Mouse (Mus musculus): ENCODE measurements around the gene Dusp6. TPM values are rescaled to one million over a fixed set of nuclear protein-coding genes. Genes with fewer than 3 reads are reported as not detected.

Gene Dusp6
- total RNA-seq, 2 experiments from 2014 or later, result 64.9 to 66.7 TPM

DNA sequence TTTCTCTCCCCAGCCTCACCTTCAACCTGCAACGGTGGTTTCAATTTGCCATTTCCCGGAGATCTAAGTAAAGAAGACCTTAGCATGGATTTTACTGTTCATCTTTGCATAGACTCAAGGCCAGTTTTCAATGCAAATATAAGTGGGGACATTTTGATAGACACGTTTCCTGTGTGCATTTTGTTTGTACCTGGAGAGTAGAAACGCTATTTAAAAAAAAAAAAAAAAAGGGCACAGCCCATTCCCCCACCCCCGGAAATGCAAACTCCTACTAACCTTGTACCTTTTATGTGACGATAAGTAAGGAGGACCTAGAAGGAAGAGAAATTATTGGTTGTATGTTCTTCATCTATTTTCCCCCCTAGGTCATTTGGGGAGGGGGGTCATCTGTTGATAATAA is 24.2 kb downstream of the Dusp6 start:
- DNase-seq (ENCODE audit: low spot score in 2 of 2), result no peak
- TF ChIP-seq CTCF (conservative IDR thresholded peaks at IDR 0.05), result no peak
- Histone ChIP-seq H3K4me3 (no peak overlapping the region), H3K27ac (no peak overlapping the region)

DNA sequence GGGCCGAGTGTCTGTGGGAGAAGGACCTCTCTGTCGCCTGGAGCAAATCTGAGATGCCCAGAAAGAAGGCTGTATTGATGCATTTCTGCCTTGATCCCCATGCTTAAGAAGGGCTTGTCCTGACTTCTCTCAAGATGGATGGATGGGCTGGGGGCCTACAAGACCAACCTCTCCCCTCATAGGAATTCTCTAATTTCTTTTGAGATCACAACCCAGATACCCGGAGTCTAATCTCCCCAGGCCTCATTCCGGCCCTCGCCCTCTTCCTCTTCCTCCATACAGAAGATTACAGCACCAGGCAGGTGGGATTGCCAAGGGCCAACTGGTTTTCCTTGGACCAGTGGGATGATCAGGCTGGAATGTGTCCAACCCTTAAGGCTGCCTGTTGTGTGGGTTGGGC is 26.1 kb downstream of the Dusp6 start:
- TF ChIP-seq CTCF (conservative IDR thresholded peaks at IDR 0.05), result no peak
- H3K4me3 ChIP-seq, result no peak overlapping the region
- DNase-seq (ENCODE audit: low spot score in 2 of 2), result no peak
- H3K27ac ChIP-seq, result no peak overlapping the region

DNA sequence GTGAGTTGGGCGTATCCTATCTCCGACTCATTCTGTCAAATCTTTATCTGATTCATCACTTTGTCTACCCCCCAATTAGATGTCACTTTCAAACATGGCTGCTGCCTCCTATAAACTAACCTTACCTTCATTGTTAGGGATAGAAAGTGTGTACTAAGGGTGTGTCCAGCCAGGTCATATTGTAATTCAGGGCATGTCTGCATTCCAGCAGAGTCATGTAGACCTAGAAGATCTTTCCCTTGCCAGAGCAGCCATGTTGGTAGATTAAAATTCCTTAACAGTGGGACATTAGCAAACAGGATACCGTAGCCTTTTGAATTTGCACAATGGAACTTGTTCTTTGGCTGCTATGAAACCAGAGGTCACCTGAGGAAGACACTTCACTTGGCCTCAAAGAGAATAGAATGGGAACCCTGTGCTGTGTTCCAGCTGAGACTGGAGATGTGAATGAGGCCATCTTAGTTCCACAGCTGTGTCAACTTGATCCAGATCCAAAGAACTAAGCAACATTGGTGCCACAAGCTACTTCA is 30.1 kb downstream of the Dusp6 start:
- no peak for DNase-seq (ENCODE audit: low spot score in 2 of 2)
- no peak for TF ChIP-seq CTCF (conservative IDR thresholded peaks at IDR 0.05)
- Histone ChIP-seq H3K4me3 (no peak overlapping the region), H3K27ac (no peak overlapping the region)

DNA sequence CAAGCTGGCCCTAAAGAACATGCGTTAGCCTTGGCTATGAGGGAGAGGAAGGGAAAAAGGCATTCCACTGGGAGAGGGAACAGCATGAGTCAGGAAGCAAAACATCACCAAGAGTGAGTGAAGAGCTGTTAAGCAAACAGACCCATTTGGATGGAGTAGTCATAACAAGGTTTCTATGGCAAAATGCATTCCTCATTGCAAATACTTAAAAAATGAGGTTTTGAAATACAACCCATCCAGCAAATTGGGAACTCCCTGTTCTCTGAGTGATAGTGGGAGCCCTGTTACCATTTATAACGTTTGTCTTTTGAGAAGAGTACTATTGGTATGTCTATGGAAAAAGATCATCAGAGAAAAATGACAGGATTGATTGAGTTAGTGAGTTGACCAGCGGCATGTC is 34.7 kb downstream of the Dusp6 start:
- Histone ChIP-seq H3K27ac (no peak overlapping the region), H3K4me3 (no peak overlapping the region)
- TF ChIP-seq CTCF (conservative IDR thresholded peaks at IDR 0.05), result no peak

DNA sequence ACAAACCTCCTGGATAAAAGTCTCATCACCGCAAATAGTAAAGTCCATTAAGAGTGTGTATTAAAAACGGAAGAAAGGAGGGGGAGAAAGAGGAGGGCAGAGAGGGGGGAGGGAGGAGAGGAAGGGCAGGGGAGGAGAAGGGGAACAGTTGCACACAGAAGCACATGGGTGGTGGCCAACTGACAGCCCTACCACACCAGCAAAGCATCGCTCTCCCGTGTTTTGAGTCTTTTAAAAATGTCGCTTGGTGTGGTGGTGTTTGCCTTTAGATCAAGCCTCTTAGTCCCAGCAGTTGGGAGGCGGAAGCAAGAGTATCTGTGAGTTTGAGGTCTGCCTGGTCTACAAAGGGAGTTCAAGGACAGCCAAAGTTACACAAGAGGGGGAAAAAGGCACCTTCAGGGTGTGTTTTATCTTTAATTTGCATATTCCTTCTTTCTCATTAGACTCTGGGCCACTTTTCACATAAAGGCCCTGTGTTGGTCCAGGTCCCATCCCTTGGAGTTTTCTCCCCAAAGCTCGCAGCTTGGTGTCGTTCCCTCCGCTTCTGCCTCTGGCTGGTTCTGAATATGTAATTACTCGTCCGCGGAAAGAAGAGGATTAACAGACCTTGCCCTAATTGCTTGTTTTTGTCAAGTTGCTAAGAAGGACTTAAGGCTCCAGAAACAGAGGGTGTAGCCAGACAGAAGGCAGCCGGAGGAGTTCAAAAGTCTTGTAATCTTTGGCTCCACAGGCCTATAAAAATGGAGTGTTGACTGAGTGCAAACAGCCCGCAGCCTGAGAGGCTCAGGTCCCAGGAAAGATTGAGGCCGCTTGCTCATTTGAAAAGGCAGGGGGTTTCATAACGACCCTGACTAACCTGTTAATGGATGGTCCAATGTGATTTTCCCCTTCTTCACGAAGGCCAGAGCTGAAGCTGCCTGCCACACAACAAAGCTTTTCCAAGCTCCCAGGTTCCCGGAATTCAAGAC is 35.6 kb downstream of the Dusp6 start:
- H3K27ac ChIP-seq, result no peak overlapping the region
- TF ChIP-seq CTCF (conservative IDR thresholded peaks at IDR 0.05), result no peak
- no peak for DNase-seq (ENCODE audit: low spot score in 2 of 2)
- no peak overlapping the region for H3K4me3 ChIP-seq

More for the DNA sequence above, 34.7 kb downstream of the Dusp6 start:
- DNase-seq (ENCODE audit: low spot score in 2 of 2), result no peak

DNA sequence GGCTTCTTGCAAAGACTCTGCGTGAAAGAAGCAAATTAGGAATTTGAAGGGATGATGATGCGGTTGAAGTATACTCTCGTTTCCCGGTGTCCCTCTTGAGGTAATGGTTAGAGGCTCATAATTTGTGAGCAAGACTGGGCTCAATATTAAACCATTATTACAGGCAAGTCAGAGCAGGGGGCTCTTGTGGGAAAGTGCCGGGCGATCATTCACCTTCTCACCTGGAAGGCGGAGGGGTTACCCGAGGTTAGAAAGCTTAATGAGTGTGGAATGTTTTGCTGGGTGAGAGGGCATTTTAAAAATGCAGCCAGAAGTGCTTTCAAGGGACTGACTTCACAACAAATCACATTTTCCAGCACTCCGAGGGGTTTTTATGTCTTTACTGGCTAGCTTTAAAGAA is 36.3 kb downstream of the Dusp6 start:
- no peak overlapping the region for H3K27ac ChIP-seq
- no peak for TF ChIP-seq CTCF (conservative IDR thresholded peaks at IDR 0.05)
- no peak overlapping the region for H3K4me3 ChIP-seq
- no peak for DNase-seq (ENCODE audit: low spot score in 2 of 2)

DNA sequence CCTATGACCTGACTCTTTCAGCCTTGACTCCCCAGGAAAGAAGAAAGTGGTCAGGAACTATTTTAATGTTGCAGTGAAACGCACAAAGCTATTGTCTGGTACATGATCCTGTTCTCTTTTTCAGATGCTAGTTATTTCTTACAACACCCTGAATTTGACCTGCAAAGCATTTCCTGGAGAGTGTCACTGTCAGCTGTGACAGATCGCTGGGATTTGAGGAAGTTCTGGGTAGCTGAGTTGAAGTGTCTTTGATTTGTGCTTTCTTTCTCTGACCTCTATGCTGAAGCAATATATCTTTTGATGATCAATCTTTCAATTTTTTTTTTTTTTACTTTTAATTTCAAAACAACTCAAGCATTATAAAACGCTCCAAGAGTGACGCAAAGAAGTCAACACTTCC is 39.0 kb downstream of the Dusp6 start:
- H3K27ac ChIP-seq, result no peak overlapping the region
- TF ChIP-seq CTCF (conservative IDR thresholded peaks at IDR 0.05), result no peak
- no peak overlapping the region for H3K4me3 ChIP-seq
- no peak for DNase-seq (ENCODE audit: low spot score in 2 of 2)

DNA sequence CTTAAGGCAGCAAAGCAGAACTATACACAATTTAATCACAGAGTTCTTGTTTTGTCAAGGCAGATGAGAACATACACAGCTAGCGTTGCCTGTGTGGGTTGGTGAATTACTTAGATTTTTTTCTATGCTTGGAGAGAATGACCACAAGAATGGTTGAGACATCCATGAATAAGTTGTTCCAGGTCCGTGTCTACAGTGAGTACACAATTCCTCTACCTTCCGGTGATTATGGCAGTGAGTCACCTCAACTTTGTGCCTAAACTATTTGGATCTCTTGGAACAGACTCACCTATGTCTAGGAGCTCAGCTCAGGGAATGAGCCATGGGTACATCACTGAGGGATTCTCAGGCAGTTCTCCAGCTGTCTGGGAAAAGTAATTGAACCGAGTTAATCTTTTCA is 45.8 kb downstream of the Dusp6 start:
- no peak for TF ChIP-seq CTCF (conservative IDR thresholded peaks at IDR 0.05)
- Histone ChIP-seq H3K4me3 (no peak overlapping the region), H3K27ac (no peak overlapping the region)
- no peak for DNase-seq (ENCODE audit: low spot score in 2 of 2)

DNA sequence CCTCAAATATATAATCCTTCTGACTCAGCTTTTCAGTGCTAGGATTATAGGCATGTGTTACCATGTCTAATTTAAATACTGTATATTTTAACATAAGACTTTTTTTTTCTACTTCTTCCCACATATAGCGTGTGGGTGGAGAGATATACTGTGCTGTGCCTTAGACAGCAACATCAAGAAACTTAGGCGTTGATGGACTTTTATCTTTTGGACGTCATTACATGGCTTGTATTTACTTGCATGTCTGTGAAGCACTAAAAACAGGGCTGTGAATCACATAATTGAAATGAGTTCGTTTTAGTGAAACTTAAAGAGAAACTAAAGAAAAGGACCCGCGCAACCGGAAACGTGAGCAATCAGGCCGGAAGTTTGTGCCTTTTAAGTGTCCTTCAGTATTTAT is 46.6 kb downstream of the Dusp6 start:
- Histone ChIP-seq H3K4me3 (no peak overlapping the region), H3K27ac (no peak overlapping the region)
- no peak for TF ChIP-seq CTCF (conservative IDR thresholded peaks at IDR 0.05)
- no peak for DNase-seq (ENCODE audit: low spot score in 2 of 2)

DNA sequence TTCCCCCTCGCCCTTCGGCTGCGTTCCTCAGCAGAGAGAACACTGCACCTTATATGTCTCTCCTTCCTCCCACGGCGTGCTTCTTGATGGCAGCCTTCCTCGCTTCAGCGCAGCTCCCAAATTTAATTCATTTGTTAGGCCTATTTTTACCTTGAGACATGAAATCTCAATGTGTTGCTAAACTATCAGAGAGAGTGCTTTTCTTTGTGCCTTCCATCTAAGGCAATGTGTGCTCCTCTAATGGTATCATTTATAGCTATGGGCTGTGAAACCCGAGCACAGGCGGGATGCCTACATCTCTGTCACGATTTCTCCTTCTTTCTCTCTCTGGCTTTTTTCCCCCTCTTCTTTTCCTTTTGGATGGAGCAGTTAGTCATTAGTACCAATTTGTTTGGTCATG is 47.2 kb downstream of the Dusp6 start:
- TF ChIP-seq CTCF (conservative IDR thresholded peaks at IDR 0.05), result no peak
- DNase-seq (ENCODE audit: low spot score in 2 of 2), result no peak
- no peak overlapping the region for H3K27ac ChIP-seq
- H3K4me3 ChIP-seq, result no peak overlapping the region

DNA sequence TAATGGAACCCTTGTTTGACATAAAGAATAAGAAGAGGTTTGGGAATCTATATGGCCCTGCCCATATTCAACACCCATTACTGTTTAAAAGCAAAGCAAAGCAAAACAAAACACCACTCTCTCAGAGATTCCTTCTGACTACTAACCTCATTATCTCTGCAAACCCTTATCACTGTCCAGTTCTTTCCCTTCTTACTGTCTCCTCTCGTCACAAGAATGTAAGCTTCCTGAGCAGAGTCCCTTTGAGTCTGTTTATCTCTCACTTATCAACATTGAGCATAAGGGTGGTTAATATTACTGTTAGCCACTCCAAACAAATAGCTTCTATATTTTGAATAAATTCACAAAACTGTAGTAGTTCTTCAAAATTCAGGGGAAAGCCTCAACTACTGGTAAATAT is 48.9 kb downstream of the Dusp6 start:
- DNase-seq (ENCODE audit: low spot score in 2 of 2), result no peak
- Histone ChIP-seq H3K27ac (no peak overlapping the region), H3K4me3 (no peak overlapping the region)
- TF ChIP-seq CTCF (conservative IDR thresholded peaks at IDR 0.05), result no peak

DNA sequence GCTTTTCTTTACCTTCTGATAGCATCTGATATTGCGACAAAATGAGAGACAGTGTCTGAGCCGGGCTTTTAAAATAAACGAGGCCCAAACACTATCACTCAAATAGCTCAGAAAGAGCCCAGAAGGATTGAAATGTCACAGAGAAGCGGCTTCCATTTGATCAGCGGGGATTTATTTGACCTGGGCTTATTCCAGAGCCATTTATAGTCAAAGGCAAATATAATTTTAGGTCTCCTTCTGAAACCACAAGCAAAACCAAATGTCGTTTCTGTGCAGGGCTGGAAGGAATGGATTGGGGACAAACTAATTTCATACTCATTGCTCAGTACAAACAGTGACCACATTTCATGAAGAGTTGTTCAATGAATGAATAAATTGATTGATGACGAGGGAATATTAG is 51.3 kb downstream of the Dusp6 start:
- DNase-seq (ENCODE audit: low spot score in 2 of 2), result no peak
- TF ChIP-seq CTCF (conservative IDR thresholded peaks at IDR 0.05), result no peak
- Histone ChIP-seq H3K27ac (no peak overlapping the region), H3K4me3 (no peak overlapping the region)

DNA sequence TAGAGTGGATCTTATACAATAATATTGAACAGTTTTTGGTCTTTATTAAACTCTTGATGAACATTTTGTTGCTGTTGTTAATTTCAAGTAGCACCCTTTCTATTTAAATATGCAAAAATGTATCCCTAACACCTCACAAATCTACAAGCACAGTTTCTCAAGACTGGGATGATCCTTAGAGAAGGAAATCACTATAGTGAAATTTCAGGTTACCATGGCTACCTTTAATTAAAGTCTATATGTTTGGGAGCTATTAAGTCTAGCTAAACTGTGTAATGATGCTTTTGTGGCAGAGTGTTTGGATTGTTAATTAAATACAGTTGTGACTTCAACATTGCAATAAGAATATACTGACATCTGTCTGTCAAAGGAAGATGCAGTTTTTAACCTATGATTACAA is 54.0 kb downstream of the Dusp6 start:
- H3K27ac ChIP-seq, result no peak overlapping the region
- no peak overlapping the region for H3K4me3 ChIP-seq
- no peak for DNase-seq (ENCODE audit: low spot score in 2 of 2)
- no peak for TF ChIP-seq CTCF (conservative IDR thresholded peaks at IDR 0.05)

Other genes starting within 250 kb of the Dusp6 start
- 1 to 10 TPM; 6.0 to 6.1 TPM for gene Poc1b, start 156.2 kb upstream of the Dusp6 start, total RNA-seq (2021)
- gene Galnt4, start 155.1 kb upstream of the Dusp6 start, total RNA-seq (2021), result 1 to 10 TPM; 3.6 to 3.9 TPM
- not detected for gene Phxr2, start 136.9 kb upstream of the Dusp6 start, total RNA-seq (2021)

All from layer of hippocampus, adult 2 months (tissue).